Mouse (Mus musculus) spleen, postnatal 0 days (tissue): ENCODE results near the gene Tspan6. TPM values are rescaled to one million over a fixed set of nuclear protein-coding genes. Genes with fewer than 3 reads are reported as not detected.

ENCODE experiments used
- polyA plus RNA-seq: library from polyadenylated mRNA; unstranded; fragments of >200 nt; fragmentation: Nextera tagmentation; extraction: Ambion mirVana; gene quantifications from 2 replicates; pipeline ENCODE4 v1.2.1, GENCODE M21; 2015

Gene Tspan6
- polyA plus RNA-seq = 24.6 and 29.3 TPM in 2 replicates

DNA sequence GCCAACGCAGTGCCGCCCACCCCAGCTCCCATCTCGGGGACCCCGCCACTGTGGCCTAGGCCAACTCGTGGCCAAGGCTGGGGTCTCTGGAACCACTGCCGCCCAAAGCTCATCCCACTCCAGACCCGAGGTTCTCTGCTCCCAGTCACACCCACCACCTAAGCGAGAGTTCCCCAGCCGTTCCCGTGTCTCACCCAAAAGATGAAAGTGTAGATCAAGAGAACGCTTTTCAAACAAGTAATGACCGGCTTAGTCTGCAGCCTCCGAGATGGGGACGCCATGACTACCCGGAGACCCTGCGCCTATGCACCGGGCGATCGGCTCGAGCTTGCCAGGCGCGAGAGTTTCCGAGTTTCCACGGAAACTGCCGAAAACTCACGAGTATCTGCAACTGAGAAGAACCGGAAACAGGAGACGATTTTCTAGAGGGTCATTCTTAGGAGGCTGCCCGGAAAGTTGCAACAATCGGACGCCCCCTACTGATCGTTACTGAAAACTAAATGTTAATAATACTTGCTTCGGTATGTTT lies at the start of gene Tspan6:
Gene Tspan6, minus strand, starts transcription at position 416 of the 529 bp plus-strand sequence.

DNA sequence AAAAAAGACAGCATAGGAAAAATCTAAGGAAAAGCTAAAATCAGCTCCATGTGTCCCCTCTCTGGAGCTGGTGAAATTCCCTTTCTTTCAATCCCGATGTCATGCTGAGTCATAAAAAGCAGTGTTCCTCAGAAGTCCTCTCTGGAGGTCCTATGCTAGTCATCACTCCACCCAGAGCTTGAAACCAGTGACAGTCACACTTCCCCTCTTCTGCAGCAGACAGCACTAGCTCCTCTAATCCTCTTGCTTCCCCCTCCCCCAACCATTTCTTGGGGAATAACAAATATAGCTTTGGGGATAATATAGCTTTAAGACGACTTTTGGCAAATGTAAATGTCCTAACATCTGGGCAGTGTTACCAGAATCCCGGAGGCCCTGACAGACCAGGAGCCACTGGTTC lies 10.0 kb upstream of the Tspan6 start, which contains the start of gene Srpx2:
Gene Srpx2, plus strand, starts transcription at position 166 of the 400 bp plus-strand sequence.

DNA sequence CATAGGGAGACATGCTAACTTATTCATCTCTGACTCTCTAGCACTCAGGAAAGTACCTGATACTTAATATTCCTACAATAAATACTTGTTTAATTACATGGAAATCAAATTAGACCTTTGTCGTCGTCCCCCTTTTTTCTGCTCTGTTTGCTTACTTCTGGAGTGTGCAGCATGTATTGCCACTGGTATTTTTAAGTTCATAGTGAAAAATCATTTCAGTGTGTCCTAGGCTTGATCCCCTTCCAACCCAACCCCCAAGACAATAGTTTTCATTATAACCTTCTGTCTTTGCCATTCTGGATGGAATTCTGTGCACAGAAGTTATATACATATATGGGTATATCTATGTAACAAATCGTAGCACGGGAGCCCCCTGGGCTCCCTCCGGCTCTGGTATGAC lies 47.5 kb downstream of the Tspan6 start, which contains the start of gene Tnmd:
Gene Tnmd, plus strand, starts transcription at position 301 of the 400 bp plus-strand sequence.

Other genes with a start within 250 kb of the Tspan6 start
- gene Pcdh19, start 209.4 kb downstream of the Tspan6 start, polyA plus RNA-seq = 0.08 and 0.22 TPM in 2 replicates
- gene Tnmd, start 47.4 kb downstream of the Tspan6 start, polyA plus RNA-seq = 0.08 and 0.10 TPM in 2 replicates
- 5.6 and 8.4 TPM in 2 replicates for gene Srpx2, start 10.0 kb upstream of the Tspan6 start, polyA plus RNA-seq
- gene Sytl4, start 83.4 kb upstream of the Tspan6 start, polyA plus RNA-seq = 1.00 and 1.1 TPM in 2 replicates
- gene Cstf2, start 160.8 kb upstream of the Tspan6 start, polyA plus RNA-seq = 20.9 and 22.1 TPM in 2 replicates